Mouse (Mus musculus): ENCODE measurements around the gene Hlx. TPM values are rescaled to one million over a fixed set of nuclear protein-coding genes. Genes with fewer than 3 reads are reported as not detected.

Hlx gene
- polyA plus RNA-seq, 1 experiment from 2014 or later = 20.2 TPM

DNA sequence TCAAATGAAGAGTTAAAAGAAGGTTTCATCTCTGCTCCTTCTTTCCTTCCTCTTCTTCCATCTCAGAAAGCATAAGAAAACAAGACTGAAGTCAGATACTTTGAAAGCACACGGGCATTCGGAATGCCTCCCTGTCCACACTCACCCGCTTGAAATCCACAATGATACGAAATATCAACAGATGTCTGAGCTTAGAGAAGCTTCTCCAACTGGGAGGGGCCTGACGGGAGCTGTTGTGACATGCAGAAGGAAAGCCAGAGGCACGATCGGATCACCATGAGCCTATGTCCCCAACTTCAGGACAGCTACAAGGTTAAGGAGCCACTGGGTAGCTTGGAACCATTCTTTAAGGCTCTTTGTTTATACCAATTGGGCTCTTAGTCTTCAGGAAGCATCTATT is 44.4 kb downstream of the Hlx start:
- no peaks in the 10 kb centered on the region for H3K36me3 ChIP-seq (ENCODE audit: control insufficient read depth, insufficient read depth)
- no peak overlapping the region for H3K4me3 ChIP-seq (ENCODE audit: low read depth, low read length)
- H3K27me3 ChIP-seq (replicated peaks; ENCODE audit: control insufficient read depth, insufficient read depth, low read length) = no peaks in the 10 kb centered on the region
- no peak for TF ChIP-seq CTCF (IDR thresholded peaks at IDR 0.05; ENCODE audit: low read depth)
- no peaks in the 10 kb centered on the region for H3K9me3 ChIP-seq (ENCODE audit: control insufficient read depth)
- H3K27ac ChIP-seq (ENCODE audit: low read depth, low read length) = no peak overlapping the region
- no peaks in the 10 kb centered on the region for H3K4me1 ChIP-seq (replicated peaks; ENCODE audit: control insufficient read depth, insufficient read depth, low read length)
- H3K9ac ChIP-seq (ENCODE audit: low read depth, low read length) = no peak overlapping the region
- no peak overlapping the region for H3K4me2 ChIP-seq (replicated peaks; ENCODE audit: low read depth)
- no peak for ATAC-seq
- WGBS = 19% methylated on average over 7 of the region's 7 CpGs

- Histone ChIP-seq H3K27me3 (replicated peaks; ENCODE audit: control insufficient read depth, insufficient read depth, low read length) (no peaks in the 10 kb centered on the region), H3K4me2 (replicated peaks; ENCODE audit: low read depth) (no peak overlapping the region), H3K9me3 (ENCODE audit: control insufficient read depth) (no peaks in the 10 kb centered on the region), H3K4me3 (ENCODE audit: low read depth, low read length) (no peak overlapping the region), H3K27ac (ENCODE audit: low read depth, low read length) (no peak overlapping the region), H3K4me1 (replicated peaks; ENCODE audit: control insufficient read depth, insufficient read depth, low read length) (no peaks in the 10 kb centered on the region), H3K36me3 (ENCODE audit: control insufficient read depth, insufficient read depth) (no peaks in the 10 kb centered on the region), H3K9ac (ENCODE audit: low read depth, low read length) (no peak overlapping the region)
- WGBS = 17% methylated on average over 4 of the region's 4 CpGs
- ATAC-seq = no peak
- TF ChIP-seq CTCF (IDR thresholded peaks at IDR 0.05; ENCODE audit: low read depth) = no peak
Measured at GRCm38 (mm10) chr1:184687512-184687911, 44.9 kb downstream of the Hlx start.

GRCm38 (mm10) chr1:184683541-184683940 is 48.9 kb downstream of the Hlx start:
- 68% methylated on average over 6 of the region's 6 CpGs for WGBS
- ATAC-seq = no peak
- TF ChIP-seq CTCF (IDR thresholded peaks at IDR 0.05; ENCODE audit: low read depth) = no peak
- H3K27ac ChIP-seq (ENCODE audit: low read depth, low read length) = no peak overlapping the region
- no peaks in the 10 kb centered on the region for H3K27me3 ChIP-seq (replicated peaks; ENCODE audit: control insufficient read depth, insufficient read depth, low read length)
- H3K4me1 ChIP-seq (replicated peaks; ENCODE audit: control insufficient read depth, insufficient read depth, low read length) = no peaks in the 10 kb centered on the region
- H3K4me3 ChIP-seq (ENCODE audit: low read depth, low read length) = no peak overlapping the region
- no peak overlapping the region for H3K4me2 ChIP-seq (replicated peaks; ENCODE audit: low read depth)
- no peak overlapping the region for H3K9ac ChIP-seq (ENCODE audit: low read depth, low read length)
- no peaks in the 10 kb centered on the region for H3K36me3 ChIP-seq (ENCODE audit: control insufficient read depth, insufficient read depth)
- H3K9me3 ChIP-seq (ENCODE audit: control insufficient read depth) = no peaks in the 10 kb centered on the region

DNA sequence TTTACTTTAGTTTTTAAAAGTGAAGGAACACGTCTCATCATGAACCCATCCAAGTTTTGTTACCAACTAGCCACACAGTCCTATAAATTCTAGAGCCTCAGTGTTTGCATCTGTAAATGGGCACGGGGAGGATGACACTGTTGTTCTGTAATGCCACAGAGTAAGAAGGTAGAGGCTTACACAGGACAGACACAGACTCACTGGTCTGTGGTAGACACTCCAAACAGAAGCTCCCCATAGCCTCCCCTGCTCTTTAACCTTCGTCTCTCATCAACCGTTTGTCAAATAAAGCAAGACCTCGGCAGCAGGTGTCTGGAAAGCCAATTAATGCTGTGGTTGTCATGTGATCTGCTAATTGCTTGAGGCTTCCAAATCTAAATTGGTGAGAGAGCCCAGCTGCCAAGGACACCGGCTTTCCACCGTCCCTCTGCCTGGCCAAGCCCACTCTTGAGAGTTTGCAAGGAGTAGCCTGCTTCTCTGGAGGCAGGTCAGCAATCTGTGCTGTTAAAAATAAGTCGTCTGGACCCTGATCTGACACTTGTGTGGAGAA is 52.9 kb downstream of the Hlx start:
- no peak for ATAC-seq
- Histone ChIP-seq H3K9me3 (ENCODE audit: control insufficient read depth) (no peaks in the 10 kb centered on the region), H3K27ac (ENCODE audit: low read depth, low read length) (no peak overlapping the region), H3K4me2 (replicated peaks; ENCODE audit: low read depth) (no peak overlapping the region), H3K36me3 (ENCODE audit: control insufficient read depth, insufficient read depth) (no peaks in the 10 kb centered on the region), H3K9ac (ENCODE audit: low read depth, low read length) (no peak overlapping the region), H3K27me3 (replicated peaks; ENCODE audit: control insufficient read depth, insufficient read depth, low read length) (0 out of 2 replicates have a peak, but pooled peaks cover 5% of the 10 kb centered on the region), H3K4me3 (ENCODE audit: low read depth, low read length) (no peak overlapping the region), H3K4me1 (replicated peaks; ENCODE audit: control insufficient read depth, insufficient read depth, low read length) (no peaks in the 10 kb centered on the region)
- WGBS = 64% methylated on average over 8 of the region's 8 CpGs
- TF ChIP-seq CTCF (IDR thresholded peaks at IDR 0.05; ENCODE audit: low read depth) = no peak

GRCm38 (mm10) chr1:184677641-184678040 is 54.8 kb downstream of the Hlx start:
- Histone ChIP-seq H3K36me3 (ENCODE audit: control insufficient read depth, insufficient read depth) (no peaks in the 10 kb centered on the region), H3K9ac (ENCODE audit: low read depth, low read length) (no peak overlapping the region), H3K27me3 (replicated peaks; ENCODE audit: control insufficient read depth, insufficient read depth, low read length) (0 out of 2 replicates have a peak, but pooled peaks cover 5% of the 10 kb centered on the region), H3K4me2 (replicated peaks; ENCODE audit: low read depth) (no peak overlapping the region), H3K9me3 (ENCODE audit: control insufficient read depth) (no peaks in the 10 kb centered on the region), H3K4me3 (ENCODE audit: low read depth, low read length) (no peak overlapping the region), H3K4me1 (replicated peaks; ENCODE audit: control insufficient read depth, insufficient read depth, low read length) (no peaks in the 10 kb centered on the region), H3K27ac (ENCODE audit: low read depth, low read length) (no peak overlapping the region)
- TF ChIP-seq CTCF (IDR thresholded peaks at IDR 0.05; ENCODE audit: low read depth) = no peak
- WGBS = 36% methylated on average over 2 of the region's 2 CpGs
- no peak for ATAC-seq

Other genes starting within 250 kb of the Hlx start
- gene Marc1, start 78.7 kb upstream of the Hlx start, polyA plus RNA-seq (2015; fragmentation: Nextera tagmentation; extraction: Ambion mirVana) = 1.5 and 1.6 TPM in 2 replicates
- gene Marc2, start 113.8 kb upstream of the Hlx start, polyA plus RNA-seq (2015; fragmentation: Nextera tagmentation; extraction: Ambion mirVana) = 555 and 620 TPM in 2 replicates
- 6.3 and 6.4 TPM in 2 replicates for gene C130074G19Rik, start 150.6 kb upstream of the Hlx start, polyA plus RNA-seq (2015; fragmentation: Nextera tagmentation; extraction: Ambion mirVana)